Mouse (Mus musculus) CD4-positive helper T cell, adult 2 months (primary cell): ENCODE data around the gene Eps15l1.

Experiments used
- DNase-seq: peaks from one replicate; pipeline ENCODE4 v3.0.0-alpha.2; 2012; ENCODE audit warnings: low read depth, missing footprints, low spot score

Eps15l1 gene

GRCm38 (mm10) chr8:72350727-72351126, 70.5 kb downstream of the Eps15l1 start:
- DNase-seq: peak; percentile 90

GRCm38 (mm10) chr8:72349838-72350237, 71.4 kb downstream of the Eps15l1 start:
- DNase-seq: peak; percentile 77

- no peak for DNase-seq
Measured at GRCm38 (mm10) chr8:72348956-72349355, 72.3 kb downstream of the Eps15l1 start.

- DNase-seq: no peak
Measured at GRCm38 (mm10) chr8:72348114-72348513, 73.1 kb downstream of the Eps15l1 start.

- DNase-seq: no peak
Measured at GRCm38 (mm10) chr8:72347553-72347952, 73.7 kb downstream of the Eps15l1 start.

GRCm38 (mm10) chr8:72343725-72344124, 77.5 kb downstream of the Eps15l1 start:
- DNase-seq: peak; percentile 82

GRCm38 (mm10) chr8:72342556-72343300, 78.5 kb downstream of the Eps15l1 start:
- no peak for DNase-seq

GRCm38 (mm10) chr8:72337034-72337433, 84.2 kb downstream of the Eps15l1 start:
- DNase-seq: no peak

- no peak for DNase-seq
Measured at GRCm38 (mm10) chr8:72336273-72336672, 85.0 kb downstream of the Eps15l1 start.

- DNase-seq: no peak
Measured at GRCm38 (mm10) chr8:72334144-72334641, 87.1 kb downstream of the Eps15l1 start.

GRCm38 (mm10) chr8:72333429-72334143, 87.7 kb downstream of the Eps15l1 start:
- no peak for DNase-seq

- no peak for DNase-seq
Measured at GRCm38 (mm10) chr8:72331631-72332030, 89.6 kb downstream of the Eps15l1 start.

GRCm38 (mm10) chr8:72330806-72331516, 90.3 kb downstream of the Eps15l1 start:
- peak; percentile 75 for DNase-seq

GRCm38 (mm10) chr8:72329116-72329515, 92.1 kb downstream of the Eps15l1 start:
- no peak for DNase-seq

GRCm38 (mm10) chr8:72324708-72325107, 96.6 kb downstream of the Eps15l1 start:
- DNase-seq: peak; percentile 30

- DNase-seq: peak; percentile 41
Measured at GRCm38 (mm10) chr8:72324036-72324706, 97.1 kb downstream of the Eps15l1 start.

GRCm38 (mm10) chr8:72323131-72323725, 98.0 kb downstream of the Eps15l1 start:
- peak; percentile 43 for DNase-seq

GRCm38 (mm10) chr8:72322471-72322889, 98.8 kb downstream of the Eps15l1 start:
- DNase-seq: peak; percentile 76

GRCm38 (mm10) chr8:72321635-72322441, 99.4 kb downstream of the Eps15l1 start:
- DNase-seq: peak; percentile 75
